Comparison of ENCODE assay signal across 9 mouse cellular contexts in genomic region chr7:73917633-73918311, GRCm38 (mm10).
A peak's percentile ranks its signal among the peaks of the same experiment; 100 is the strongest.
DNase-seq lines count a peak whose midpoint lies in the region; ATAC-seq and TF ChIP-seq lines count a peak whose summit lies in the region.
"Had no signal": no experiment of that assay in that cellular context is flagged by ENCODE, and none has a peak within 500 bp of the region (broad histone marks: within the 10 kb centered on the region; RNA-seq: fewer than 3 reads in every experiment).

No protein-coding gene starts in this region.

- H3K9me3 ChIP-seq in lung, postnatal 0 days (ENCODE audit: low read length), result no peaks in the 10 kb centered on the region
- no peaks in the 10 kb centered on the region for H3K9me3 ChIP-seq in heart, embryonic 11.5 days (replicated peaks; ENCODE audit: control insufficient read depth, low read length)
- no peaks in the 10 kb centered on the region for H3K9me3 ChIP-seq in liver, embryonic 11.5 days (ENCODE audit: control insufficient read depth, low read length)
- H3K9me3 ChIP-seq: megakaryocyte, embryonic 14.5 days had no signal

- 64% methylated on average over 9 of the region's 9 CpGs for WGBS in lung, postnatal 0 days
- 80% methylated on average over 9 of the region's 9 CpGs for WGBS in heart, embryonic 11.5 days (ENCODE audit: insufficient replicate concordance)
- WGBS in liver, embryonic 11.5 days, result 81% methylated on average over 9 of the region's 9 CpGs

- no peak overlapping the region for H3K4me3 ChIP-seq in lung, postnatal 0 days (ENCODE audit: low read depth, low read length)
- H3K4me3 ChIP-seq in heart, embryonic 11.5 days (ENCODE audit: low read depth, low read length), result no peak overlapping the region
- H3K4me3 ChIP-seq in liver, embryonic 11.5 days (ENCODE audit: low read depth, low read length), result no peak overlapping the region
- H3K4me3 ChIP-seq: megakaryocyte, embryonic 14.5 days had no signal

- no peaks in the 10 kb centered on the region for H3K27me3 ChIP-seq in lung, postnatal 0 days (replicated peaks; ENCODE audit: insufficient read depth, low read length)
- H3K27me3 ChIP-seq in heart, embryonic 11.5 days (ENCODE audit: control insufficient read depth, insufficient read depth, low read length), result no peaks in the 10 kb centered on the region
- no peaks in the 10 kb centered on the region for H3K27me3 ChIP-seq in liver, embryonic 11.5 days (replicated peaks; ENCODE audit: control insufficient read depth, insufficient read depth, low read length)
- H3K27me3 ChIP-seq: megakaryocyte, embryonic 14.5 days had no signal

- no peak overlapping the region for H3K9ac ChIP-seq in lung, postnatal 0 days (replicated peaks; ENCODE audit: low read depth)
- H3K9ac ChIP-seq in heart, embryonic 11.5 days (ENCODE audit: low read depth, low read length), result no peak overlapping the region
- no peak overlapping the region for H3K9ac ChIP-seq in liver, embryonic 11.5 days (ENCODE audit: low read depth, low read length)

- H3K4me1 ChIP-seq in lung, postnatal 0 days (ENCODE audit: insufficient read depth, low read depth, low read length), result no peaks in the 10 kb centered on the region
- H3K4me1 ChIP-seq in heart, embryonic 11.5 days (ENCODE audit: control insufficient read depth, insufficient read depth, low read length), result no peaks in the 10 kb centered on the region
- no peaks in the 10 kb centered on the region for H3K4me1 ChIP-seq in liver, embryonic 11.5 days (replicated peaks; ENCODE audit: control insufficient read depth, insufficient read depth, low read length)
- H3K4me1 ChIP-seq: megakaryocyte, embryonic 14.5 days had no signal

- peak; percentile 52 for DNase-seq in lung, postnatal 0 days (ENCODE audit: low spot score)
- no peak for DNase-seq in lung, adult 18-20 months
- DNase-seq in frontal cortex, postnatal 14 days (ENCODE audit: low spot score in 2 of 2), result peak; percentile 75
- DNase-seq in left cerebral cortex, adult 8-10 months (ENCODE audit: low spot score in 2 of 2), result peak; percentile 58 to 88
- DNase-seq in right cerebral cortex, postnatal 4 days, result peak; percentile 53
- DNase-seq in liver, embryonic 11.5 days (ENCODE audit: low spot score), result no peak
- DNase-seq in kidney, postnatal 25 days, result no peak

- 0 out of 2 replicates have a peak, but pooled peaks have one; percentile 38 for ATAC-seq in lung, postnatal 0 days
- ATAC-seq in heart, embryonic 11.5 days (replicated peaks; ENCODE audit: insufficient number of reproducible peaks, low FRiP score, low TSS enrichment), result no peak
- ATAC-seq in liver, embryonic 11.5 days (replicated peaks; ENCODE audit: low FRiP score), result no peak

- TF ChIP-seq CTCF in lung, postnatal 0 days (IDR thresholded peaks at IDR 0.05), result no peak

- no peak overlapping the region; the same call in 1 of the 2 replicates for H3K4me2 ChIP-seq in lung, postnatal 0 days (replicated peaks; ENCODE audit: low read depth, low read length)
- no peak overlapping the region for H3K4me2 ChIP-seq in heart, embryonic 11.5 days
- H3K4me2 ChIP-seq in liver, embryonic 11.5 days, result no peak overlapping the region

- H3K36me3 ChIP-seq in lung, postnatal 0 days (ENCODE audit: insufficient read depth, low read length), result no peaks in the 10 kb centered on the region; the same call in 1 of the 2 replicates
- H3K36me3 ChIP-seq in heart, embryonic 11.5 days (ENCODE audit: control insufficient read depth, insufficient read depth, low read length), result no peaks in the 10 kb centered on the region
- no peaks in the 10 kb centered on the region for H3K36me3 ChIP-seq in liver, embryonic 11.5 days (ENCODE audit: control insufficient read depth, insufficient read depth, low read length)

- no peak overlapping the region for H3K27ac ChIP-seq in lung, postnatal 0 days (ENCODE audit: low read length)
- no peak overlapping the region for H3K27ac ChIP-seq in heart, embryonic 11.5 days (ENCODE audit: low read depth, low read length)
- H3K27ac ChIP-seq in liver, embryonic 11.5 days (ENCODE audit: low read depth, low read length), result no peak overlapping the region

- TF ChIP-seq EP300 in lung, postnatal 0 days (IDR thresholded peaks at IDR 0.05), result no peak

Comparison
In these comparisons a context has a peak if more than half of its experiments do, and no peak if none do; other contexts are left out.
1. DNase-seq: peak in lung, postnatal 0 days (single experiment), frontal cortex, postnatal 14 days (2 of 2), left cerebral cortex, adult 8-10 months (2 of 2) and right cerebral cortex, postnatal 4 days (single experiment); none in lung, adult 18-20 months (0 of 2), liver, embryonic 11.5 days (single experiment) and kidney, postnatal 25 days (0 of 2).